Mouse (Mus musculus) forebrain, embryonic 15.5 days (tissue): ENCODE data around the gene Baiap2l2. TPM values are rescaled to one million over a fixed set of nuclear protein-coding genes. Genes with fewer than 3 reads are reported as not detected.
A peak's percentile ranks its signal among the peaks of the same experiment; 100 is the strongest.
"Not testable (repeated sequence)": the region's sequence is repeated elsewhere in the genome, so short reads cannot be mapped to it uniquely, and the experiment has no call there.

Source experiments
- ATAC-seq: fragments of 200-750 bp; cut with Nextera tagmentation; replicated peaks from 2 replicates; pipeline ENCODE4 v1.8.0; 2017; ENCODE audit warnings: mild to moderate bottlenecking, moderate TSS enrichment, moderate library complexity
- H3K27ac ChIP-seq: fragments of 300-500 bp; sonication (generic); replicated peaks from 2 replicates; pipeline ENCODE4 v1.5.1; 2015; ENCODE audit warnings: mild to moderate bottlenecking, inconsistent platforms
- H3K27me3 ChIP-seq: fragments of 300-500 bp; sonication (generic); 2 replicates; pipeline ENCODE4 v1.6.1; 2015; ENCODE audit warnings: inconsistent platforms
- H3K36me3 ChIP-seq: fragments of 300-500 bp; sonication (generic); 2 replicates; pipeline ENCODE4 v1.6.1; 2015; ENCODE audit warnings: mild to moderate bottlenecking, inconsistent platforms
- H3K4me1 ChIP-seq: fragments of 300-500 bp; sonication (generic); 2 replicates; pipeline ENCODE4 v1.6.1; 2015; ENCODE audit warnings: inconsistent platforms
- H3K4me2 ChIP-seq: fragments of 300-500 bp; sonication (generic); replicated peaks from 2 replicates; pipeline ENCODE4 v1.6.1; 2015; ENCODE audit warnings: mild to moderate bottlenecking, inconsistent platforms
- H3K4me3 ChIP-seq: fragments of 300-500 bp; sonication (generic); 2 replicates; pipeline ENCODE4 v1.5.1; 2015; ENCODE audit warnings: mild to moderate bottlenecking, inconsistent platforms
- H3K9ac ChIP-seq: fragments of 300-500 bp; sonication (generic); replicated peaks from 2 replicates; pipeline ENCODE4 v1.6.1; 2015; ENCODE audit warnings: mild to moderate bottlenecking, inconsistent platforms
- H3K9me3 ChIP-seq: fragments of 300-500 bp; sonication (generic); 2 replicates; pipeline ENCODE4 v1.6.1; 2016; ENCODE audit warnings: inconsistent platforms
- WGBS: fragments of 180-500 bp; shearing (Covaris S2); methylation state at CpG from one replicate; pipeline ENCODE4 v1.1.7; 2015; ENCODE audit warnings: mixed read lengths; 5-methylcytosine and 5-hydroxymethylcytosine counted together
- polyA plus RNA-seq: library from polyadenylated mRNA; unstranded; fragments of >200 nt; fragmentation: Nextera tagmentation; extraction: Ambion mirVana; gene quantifications from 2 replicates; pipeline ENCODE4 v1.2.1, GENCODE M21; 2015

The Baiap2l2 gene
- polyA plus RNA-seq, 1 experiment from 2014 or later, result 1.9 TPM

DNA sequence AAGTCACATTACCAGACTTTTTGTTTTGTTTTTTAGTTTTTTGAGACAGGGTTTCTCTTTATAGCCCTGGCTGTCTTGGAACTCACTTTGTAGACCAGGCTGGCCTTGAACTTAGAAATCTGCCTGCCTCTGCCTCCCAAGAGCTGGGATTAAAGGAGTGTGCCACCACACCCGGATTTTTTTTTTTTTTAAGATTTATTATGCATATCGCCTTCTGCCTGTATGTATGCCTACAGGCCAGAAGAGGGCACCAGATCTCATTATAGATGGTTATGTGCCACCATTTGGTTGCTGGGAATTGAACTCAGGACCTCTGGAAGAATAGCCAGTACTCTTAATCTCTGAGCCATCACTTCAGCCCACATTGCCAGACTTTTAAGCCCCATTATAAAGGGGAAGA is 59.6 kb downstream of the Baiap2l2 start:
- not testable (repeated sequence) for ATAC-seq
- 61% methylated on average over 2 of the region's 2 CpGs for WGBS

GRCm38 (mm10) chr15:79224685-79225084 is 60.7 kb downstream of the Baiap2l2 start:
- H3K27ac ChIP-seq, result no peak overlapping the region
- peaks cover 15% of the 10 kb centered on the region for H3K4me1 ChIP-seq
- no peak overlapping the region for H3K9ac ChIP-seq
- H3K4me3 ChIP-seq, result no peak overlapping the region
- H3K9me3 ChIP-seq, result no peaks in the 10 kb centered on the region
- WGBS, result 8% methylated on average over 5 of the region's 5 CpGs
- peak; percentile 36; the same call in 1 of the 2 replicates for ATAC-seq
- no peaks in the 10 kb centered on the region for H3K36me3 ChIP-seq
- H3K4me2 ChIP-seq, result no peak overlapping the region
- H3K27me3 ChIP-seq, result no peaks in the 10 kb centered on the region

More for the DNA sequence above, 59.6 kb downstream of the Baiap2l2 start:
- H3K36me3 ChIP-seq, H3K9ac ChIP-seq, H3K4me2 ChIP-seq, H3K9me3 ChIP-seq, H3K27me3 ChIP-seq, H3K4me3 ChIP-seq, H3K27ac ChIP-seq: not testable (repeated sequence)
- H3K4me1 ChIP-seq, result peaks cover 23% of the 10 kb centered on the region

GRCm38 (mm10) chr15:79223641-79224040 is 61.7 kb downstream of the Baiap2l2 start:
- Histone ChIP-seq H3K9ac (no peak overlapping the region), H3K27ac (no peak overlapping the region), H3K4me1 (peaks cover 9% of the 10 kb centered on the region), H3K4me2 (no peak overlapping the region), H3K9me3 (no peaks in the 10 kb centered on the region), H3K36me3 (no peaks in the 10 kb centered on the region), H3K27me3 (no peaks in the 10 kb centered on the region), H3K4me3 (no peak overlapping the region)
- WGBS, result 7% methylated on average over 5 of the region's 5 CpGs
- ATAC-seq, result no peak

GRCm38 (mm10) chr15:79219572-79219971 is 65.8 kb downstream of the Baiap2l2 start:
- Histone ChIP-seq H3K4me2 (no peak overlapping the region), H3K36me3 (no peaks in the 10 kb centered on the region), H3K9ac (no peak overlapping the region), H3K27ac (no peak overlapping the region), H3K9me3 (no peaks in the 10 kb centered on the region), H3K27me3 (no peaks in the 10 kb centered on the region), H3K4me3 (no peak overlapping the region), H3K4me1 (peaks cover 2% of the 10 kb centered on the region; the same call in 1 of the 2 replicates)
- WGBS, result 3% methylated on average over 1 of the region's 1 CpGs
- no peak for ATAC-seq

DNA sequence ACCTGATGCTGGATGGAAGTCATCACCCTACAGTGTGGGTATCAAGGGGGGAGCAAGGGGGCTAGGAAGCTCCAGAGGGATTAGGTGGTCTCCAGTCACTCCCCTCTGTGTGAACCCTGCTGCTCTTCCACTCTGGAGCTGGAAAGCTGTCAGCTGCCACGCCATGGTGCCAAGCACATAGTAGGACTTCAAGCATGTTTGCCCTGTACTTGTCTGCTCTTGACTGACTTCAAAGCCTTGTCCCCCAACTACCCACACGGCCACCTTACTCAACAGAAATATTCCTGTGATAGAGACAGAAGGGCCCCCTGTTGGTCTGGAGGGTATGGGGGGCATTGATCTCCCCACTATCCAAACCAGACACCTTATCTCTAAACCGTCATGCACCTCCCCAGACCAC is 69.1 kb downstream of the Baiap2l2 start:
- H3K36me3 ChIP-seq, result no peaks in the 10 kb centered on the region
- no peaks in the 10 kb centered on the region for H3K4me1 ChIP-seq
- no peak overlapping the region for H3K4me2 ChIP-seq
- no peak overlapping the region for H3K9ac ChIP-seq
- no peak overlapping the region for H3K27ac ChIP-seq
- WGBS, result 78% methylated on average over 3 of the region's 3 CpGs
- no peaks in the 10 kb centered on the region for H3K9me3 ChIP-seq
- H3K4me3 ChIP-seq, result no peak overlapping the region
- H3K27me3 ChIP-seq, result no peaks in the 10 kb centered on the region
- ATAC-seq, result no peak

- Histone ChIP-seq H3K36me3 (no peaks in the 10 kb centered on the region), H3K4me1 (no peaks in the 10 kb centered on the region), H3K27ac (no peak overlapping the region), H3K4me2 (no peak overlapping the region), H3K27me3 (no peaks in the 10 kb centered on the region), H3K9me3 (no peaks in the 10 kb centered on the region), H3K9ac (no peak overlapping the region), H3K4me3 (no peak overlapping the region)
- WGBS, result 80% methylated on average over 6 of the region's 6 CpGs
- ATAC-seq, result no peak
These were observed 71.7 kb downstream of the Baiap2l2 start for GRCm38 (mm10) chr15:79213591-79213990.

DNA sequence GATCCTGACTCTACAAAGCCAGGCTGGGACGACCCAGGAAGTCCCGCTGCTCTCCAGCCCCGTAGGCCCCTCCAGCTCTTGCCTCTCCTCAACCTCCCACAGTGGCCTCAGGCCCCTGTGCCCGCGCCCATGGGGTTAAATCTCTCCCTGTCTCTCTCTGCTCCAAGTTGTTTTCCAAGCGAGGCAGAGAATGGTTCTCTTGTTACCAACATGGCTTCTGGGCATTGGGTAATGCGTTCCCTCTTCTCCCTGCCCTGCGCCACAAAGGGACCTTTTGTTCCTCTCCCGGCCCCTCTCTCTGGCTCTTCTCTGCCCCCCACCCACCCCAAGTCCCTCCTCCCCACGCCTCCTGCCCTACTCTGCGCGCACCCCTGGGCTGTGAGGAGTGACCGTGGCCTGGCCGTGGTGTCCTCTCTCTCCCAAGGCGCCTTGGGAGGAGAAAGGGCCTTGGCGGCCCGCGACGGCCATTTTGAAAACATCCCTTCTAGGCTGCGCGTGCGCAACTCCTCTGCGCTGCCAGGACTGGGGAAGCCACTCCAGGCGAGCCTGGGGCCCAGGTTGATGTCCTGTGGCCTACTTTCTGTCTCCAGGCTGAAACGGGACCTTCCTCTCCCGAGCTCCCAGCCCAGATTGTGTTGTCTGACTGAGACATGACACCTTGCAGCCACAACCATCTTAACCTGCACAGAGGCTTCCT is 72.4 kb downstream of the Baiap2l2 start:
- H3K27ac ChIP-seq, result no peak overlapping the region
- no peak overlapping the region for H3K9ac ChIP-seq
- no peaks in the 10 kb centered on the region for H3K36me3 ChIP-seq
- no peaks in the 10 kb centered on the region for H3K9me3 ChIP-seq
- H3K4me1 ChIP-seq, result no peaks in the 10 kb centered on the region
- H3K27me3 ChIP-seq, result no peaks in the 10 kb centered on the region
- H3K4me3 ChIP-seq, result no peak overlapping the region
- H3K4me2 ChIP-seq, result no peak overlapping the region
- 83% methylated on average over 26 of the region's 26 CpGs for WGBS
- ATAC-seq, result no peak

DNA sequence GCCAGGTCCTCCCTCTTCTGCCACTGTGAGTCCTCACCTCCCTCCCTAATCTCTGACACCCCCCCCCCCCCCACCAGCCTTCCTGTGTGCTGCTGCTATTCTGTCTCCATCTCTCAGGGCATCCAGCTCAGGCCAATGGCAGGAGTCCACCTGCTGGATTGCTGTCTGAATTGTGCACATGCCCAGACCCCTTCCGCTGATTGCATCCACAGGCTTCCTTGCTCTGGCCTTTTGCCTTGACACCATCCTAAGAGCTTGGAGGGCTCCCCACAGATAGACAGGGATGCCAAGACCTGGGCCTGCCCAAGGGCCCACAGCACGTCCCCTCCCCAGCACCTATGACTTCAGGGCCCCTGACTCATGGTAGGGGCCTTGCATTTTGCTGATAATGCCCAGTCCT is 75.0 kb downstream of the Baiap2l2 start:
- Histone ChIP-seq H3K4me2 (no peak overlapping the region), H3K9me3 (no peaks in the 10 kb centered on the region), H3K4me1 (no peaks in the 10 kb centered on the region), H3K27ac (no peak overlapping the region), H3K27me3 (no peaks in the 10 kb centered on the region), H3K36me3 (no peaks in the 10 kb centered on the region), H3K9ac (no peak overlapping the region), H3K4me3 (no peak overlapping the region)
- WGBS, result 80% methylated on average over 2 of the region's 2 CpGs
- no peak for ATAC-seq

GRCm38 (mm10) chr15:79208758-79209439 is 76.4 kb downstream of the Baiap2l2 start:
- no peaks in the 10 kb centered on the region for H3K9me3 ChIP-seq
- no peak for ATAC-seq
- H3K4me2 ChIP-seq, result no peak overlapping the region
- H3K27me3 ChIP-seq, result no peaks in the 10 kb centered on the region
- 79% methylated on average over 27 of the region's 27 CpGs for WGBS
- no peak overlapping the region for H3K27ac ChIP-seq
- H3K4me1 ChIP-seq, result no peaks in the 10 kb centered on the region
- no peak overlapping the region for H3K4me3 ChIP-seq
- no peak overlapping the region for H3K9ac ChIP-seq
- H3K36me3 ChIP-seq, result no peaks in the 10 kb centered on the region

DNA sequence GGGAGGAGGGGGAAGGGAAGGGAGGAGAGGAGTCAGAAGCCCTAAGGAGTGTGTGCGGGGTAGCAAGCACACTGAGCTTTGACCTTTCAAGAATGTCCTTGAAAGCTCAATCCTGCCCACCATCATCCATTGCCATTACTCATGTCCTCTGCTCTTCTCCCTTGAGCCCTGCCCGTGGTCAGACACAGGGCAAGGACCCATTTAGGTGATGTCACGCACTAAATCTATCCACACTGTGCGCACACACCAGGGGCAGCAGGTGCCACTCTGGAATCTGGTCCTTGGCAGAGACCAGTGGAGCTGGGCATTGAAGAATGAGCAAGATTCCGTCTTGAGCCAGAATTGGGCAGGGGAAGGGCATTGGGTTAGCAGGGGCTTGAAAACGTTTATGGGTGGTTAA is 77.1 kb downstream of the Baiap2l2 start:
- 83% methylated on average over 6 of the region's 6 CpGs for WGBS
- no peaks in the 10 kb centered on the region for H3K27me3 ChIP-seq
- H3K9ac ChIP-seq, result no peak overlapping the region
- H3K4me3 ChIP-seq, result no peak overlapping the region
- no peaks in the 10 kb centered on the region for H3K4me1 ChIP-seq
- no peak for ATAC-seq
- no peak overlapping the region for H3K27ac ChIP-seq
- no peaks in the 10 kb centered on the region for H3K9me3 ChIP-seq
- no peak overlapping the region for H3K4me2 ChIP-seq
- H3K36me3 ChIP-seq, result no peaks in the 10 kb centered on the region
